Mouse (Mus musculus): Measurements from ENCODE around the gene Rnf10.

The Rnf10 gene

GRCm38 (mm10) chr5:115272812-115273548 lies at the start of gene Rnf10:
TSS of gene Rnf10 (minus strand) at chr5:115272898.
- ChIA-PET CTCF (interaction anchor here (0.6 to 2.0 kb wide), 10 partner anchors 13 to 1051 kb away, joined by 3 to 6 read pairs (median 4); partner anchors contain the start of gene Pop5 (in 1 of the 4)), POLR2A (interaction anchor here in 3 of 4 experiments (0.6 to 4.7 kb wide), 96 partner anchors 10 to 873 kb away, joined by 3 to 31 read pairs (median 5); partner anchors contain the start of genes Dynll1 (in 3 of the 3), Cabp1 (in 2 of the 3), Mlec (in 2 of the 3) and Acads (in 1 of the 3))

- CTCF ChIA-PET, result interaction anchor here (0.5 to 1.9 kb wide), 30 partner anchors 10 to 1140 kb away, joined by 3 to 7 read pairs (median 4); partner anchors contain the start of genes Dynll1 (in 2 of the 4) and Rplp0 (in 1 of the 4)
- POLR2A ChIA-PET, result interaction anchor here in 3 of 4 experiments (0.5 to 13.0 kb wide), 35 partner anchors 9 to 610 kb away, joined by 3 to 170 read pairs (median 4); partner anchors contain the start of genes Dynll1 (in 3 of the 3), Pla2g1b (in 1 of the 3), Rnf10 (in 1 of the 3) and Sirt4 (in 1 of the 3)
Measured at GRCm38 (mm10) chr5:115319004-115319940, 46.6 kb upstream of the Rnf10 start.

- ChIA-PET POLR2A (interaction anchor here (0.5 to 13.0 kb wide), 30 partner anchors 9 to 174 kb away, joined by 3 to 170 read pairs (median 5); partner anchors contain the start of genes Srsf9 (in 3 of the 4), Dynll1 (in 2 of the 4), Rnf10 (in 2 of the 4) and Gatc (in 1 of the 4)), CTCF (interaction anchor here in 3 of 4 experiments (0.5 to 1.3 kb wide), 7 partner anchors 9 to 265 kb away, joined by 3 to 4 read pairs (median 3); partner anchors contain the start of genes Dynll1 (in 1 of the 3) and Srsf9 (in 1 of the 3))
Measured at GRCm38 (mm10) chr5:115317645-115318328, 45.1 kb upstream of the Rnf10 start.

- ChIA-PET CTCF (interaction anchor here in 3 of 4 experiments (0.6 to 1.4 kb wide), 9 partner anchors 10 to 264 kb away, joined by 3 to 5 read pairs (median 3); partner anchors contain the start of genes Dynll1 (in 1 of the 3) and Srsf9 (in 1 of the 3)), POLR2A (interaction anchor here (0.5 to 13.0 kb wide), 36 partner anchors 9 to 1548 kb away, joined by 3 to 170 read pairs (median 4); partner anchors contain the start of genes Srsf9 (in 3 of the 4), Dynll1 (in 2 of the 4), Rnf10 (in 2 of the 4) and Gatc (in 1 of the 4))
Measured at GRCm38 (mm10) chr5:115316968-115317644, 44.4 kb upstream of the Rnf10 start.

GRCm38 (mm10) chr5:115313668-115313943 lies 40.9 kb upstream of the Rnf10 start:
- ChIA-PET CTCF (interaction anchor here (0.5 to 2.1 kb wide), 7 partner anchors 13 to 206 kb away, joined by 3 to 5 read pairs (median 3); no protein-coding TSS in a partner anchor), POLR2A (interaction anchor here (0.7 to 13.0 kb wide), 19 partner anchors 9 to 195 kb away, joined by 3 to 170 read pairs (median 4); partner anchors contain the start of genes Dynll1 (in 3 of the 4) and Rnf10 (in 1 of the 4))

- ChIA-PET CTCF (interaction anchor here (0.5 to 2.1 kb wide), 8 partner anchors 11 to 206 kb away, joined by 3 to 7 read pairs (median 4); no protein-coding TSS in a partner anchor), POLR2A (interaction anchor here (0.6 to 13.0 kb wide), 23 partner anchors 8 to 693 kb away, joined by 3 to 170 read pairs (median 4); partner anchors contain the start of genes Dynll1 (in 3 of the 4), Rnf10 (in 1 of the 4) and Sirt4 (in 1 of the 4))
Measured at GRCm38 (mm10) chr5:115312816-115313667, 40.3 kb upstream of the Rnf10 start.

GRCm38 (mm10) chr5:115312354-115312753 lies 39.7 kb upstream of the Rnf10 start:
- CTCF ChIA-PET, result interaction anchor here in 1 of 4 experiments (0.5 kb wide), 1 partner anchor 12 kb away, joined by 7 read pairs; no protein-coding TSS in a partner anchor
- POLR2A ChIA-PET, result interaction anchor here in 3 of 4 experiments (0.6 to 13.0 kb wide), 11 partner anchors 11 to 694 kb away, joined by 3 to 170 read pairs (median 5); partner anchors contain the start of genes Dynll1 (in 3 of the 3), Sirt4 (in 1 of the 3) and Srsf9 (in 1 of the 3)

GRCm38 (mm10) chr5:115302190-115302589 lies 29.5 kb upstream of the Rnf10 start:
- POLR2A ChIA-PET, result interaction anchor here in 3 of 4 experiments (0.6 to 9.1 kb wide), 16 partner anchors 9 to 240 kb away, joined by 3 to 170 read pairs (median 16); partner anchors contain the start of genes Rnf10 (in 2 of the 3) and Srsf9 (in 2 of the 3)
- CTCF ChIA-PET, result interaction anchor here in 3 of 4 experiments (0.6 to 1.2 kb wide), 3 partner anchors 15 to 26 kb away, joined by 3 to 6 read pairs (median 3); no protein-coding TSS in a partner anchor

GRCm38 (mm10) chr5:115301615-115302014 lies 28.9 kb upstream of the Rnf10 start:
- ChIA-PET CTCF (interaction anchor here in 3 of 4 experiments (0.6 to 1.4 kb wide), 8 partner anchors 8 to 378 kb away, joined by 3 to 6 read pairs (median 4); partner anchors contain the start of gene Oasl1 (in 1 of the 3)), POLR2A (interaction anchor here (0.5 to 6.5 kb wide), 77 partner anchors 9 to 501 kb away, joined by 3 to 170 read pairs (median 5); partner anchors contain the start of genes Rnf10 (in 3 of the 4), Coq5 (in 2 of the 4), Cox6a1 (in 2 of the 4) and Srsf9 (in 2 of the 4))

- CTCF ChIA-PET, result interaction anchor here in 3 of 4 experiments (0.6 to 1.4 kb wide), 10 partner anchors 9 to 378 kb away, joined by 3 to 6 read pairs (median 3); partner anchors contain the start of genes Oasl1 (in 1 of the 3) and Pop5 (in 1 of the 3)
- POLR2A ChIA-PET, result interaction anchor here (0.5 to 6.5 kb wide), 129 partner anchors 8 to 1313 kb away, joined by 3 to 170 read pairs (median 5); partner anchors contain the start of genes Rnf10 (in 3 of the 4), Srsf9 (in 3 of the 4), Cabp1 (in 2 of the 4) and Coq5 (in 2 of the 4)
Measured at GRCm38 (mm10) chr5:115300792-115301614, 28.3 kb upstream of the Rnf10 start, which contains the start of gene Dynll1. TSS of gene Dynll1 (minus strand) at chr5:115300999.

- ChIA-PET CTCF (interaction anchor here (0.5 to 1.4 kb wide), 12 partner anchors 8 to 451 kb away, joined by 3 to 5 read pairs (median 4); partner anchors contain the start of gene Pop5 (in 1 of the 4)), POLR2A (interaction anchor here (0.5 to 6.5 kb wide), 135 partner anchors 8 to 1979 kb away, joined by 3 to 170 read pairs (median 4); partner anchors contain the start of genes Coq5 (in 3 of the 4), Srsf9 (in 3 of the 4), Cabp1 (in 2 of the 4) and Cox6a1 (in 2 of the 4))
Measured at GRCm38 (mm10) chr5:115300035-115300744, 27.5 kb upstream of the Rnf10 start.

GRCm38 (mm10) chr5:115296347-115296746 lies 23.6 kb upstream of the Rnf10 start:
- ChIA-PET CTCF (interaction anchor here in 2 of 4 experiments (0.6 to 1.6 kb wide), 2 partner anchors 10 to 12 kb away, joined by 3 to 4 read pairs; no protein-coding TSS in a partner anchor), POLR2A (interaction anchor here (0.6 to 3.4 kb wide), 33 partner anchors 8 to 293 kb away, joined by 3 to 17 read pairs (median 3); partner anchors contain the start of genes Rnf10 (in 2 of the 4), Srsf9 (in 1 of the 4) and Unc119b (in 1 of the 4))

- CTCF ChIA-PET, result interaction anchor here (0.5 to 1.5 kb wide), 22 partner anchors 10 to 1112 kb away, joined by 3 to 8 read pairs (median 3); partner anchors contain the start of genes Coq5 (in 1 of the 4), Rnf10 (in 1 of the 4) and Unc119b (in 1 of the 4)
- POLR2A ChIA-PET, result interaction anchor here in 3 of 4 experiments (0.6 to 3.4 kb wide), 21 partner anchors 11 to 391 kb away, joined by 3 to 17 read pairs (median 4); partner anchors contain the start of gene Rnf10 (in 2 of the 3)
Measured at GRCm38 (mm10) chr5:115294173-115294572, 21.5 kb upstream of the Rnf10 start.

All from embryonic stem cell, embryonic (primary cell).